Mouse (Mus musculus) lung, postnatal 14 days (tissue): ENCODE measurements at regions not wholly inside any gene's neighbourhood (a gene's known extent, or its start where the extent isn't known, plus 50 kb on each side); places are given as distances from the start of the nearest gene placed in this dataset.

Experiments
- DNase-seq: peaks from one replicate; pipeline ENCODE4 v3.0.0; 2021

DNA sequence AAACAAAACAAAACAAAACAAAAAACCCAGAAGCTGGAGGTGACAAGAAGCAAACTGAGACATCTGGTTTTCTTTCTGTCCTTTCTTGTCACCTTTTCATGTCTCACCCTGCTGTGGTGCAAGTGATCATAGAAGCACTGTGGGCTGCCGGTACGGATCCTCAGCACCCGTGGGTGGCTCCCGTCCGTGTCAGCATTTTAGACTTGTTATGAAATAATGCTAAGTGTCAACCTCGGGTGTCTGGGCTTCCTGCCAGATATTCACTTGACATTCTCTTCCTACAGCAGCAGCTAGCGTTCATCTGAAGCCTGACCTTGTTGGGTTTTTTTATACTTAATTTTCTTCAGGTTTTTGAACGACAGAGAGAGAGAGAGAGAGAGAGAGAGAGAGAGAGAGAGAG, 404.7 kb downstream of the Pla2g4a start:
- peak; percentile 6 for DNase-seq

- no peak for DNase-seq
Measured at GRCm38 (mm10) chr1:149555355-149556007, 405.6 kb downstream of the Pla2g4a start.

DNA sequence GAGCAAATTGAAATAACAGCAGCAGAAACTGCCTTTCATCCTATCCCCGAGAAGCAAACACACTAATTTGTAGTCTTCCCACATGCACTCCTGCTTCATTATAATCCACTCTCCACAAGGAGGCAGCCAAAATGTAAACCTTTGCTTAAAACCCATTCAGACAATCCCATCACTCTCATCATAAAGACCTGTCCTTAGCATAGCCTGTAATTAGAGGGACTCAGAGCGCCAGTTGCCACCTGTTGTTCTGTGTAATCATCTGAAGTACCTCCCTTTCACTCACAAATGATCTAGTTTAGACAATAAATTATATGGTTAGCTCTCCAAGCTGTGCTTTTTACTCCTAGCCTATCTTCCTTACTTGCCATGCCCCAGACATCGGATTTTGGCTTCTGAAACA, 415.0 kb downstream of the Pla2g4a start:
- DNase-seq, result no peak

GRCm38 (mm10) chr1:149541386-149541785, 419.7 kb downstream of the Pla2g4a start:
- no peak for DNase-seq

- DNase-seq, result no peak
Measured at GRCm38 (mm10) chr1:149533651-149534050, 427.4 kb downstream of the Pla2g4a start.
